Mouse (Mus musculus) forebrain, embryonic 15.5 days (tissue): ENCODE data around the gene Tekt2. TPM values are rescaled to one million over a fixed set of nuclear protein-coding genes. Genes with fewer than 3 reads are reported as not detected.

Experiments used
- ATAC-seq: fragments of 200-750 bp; cut with Nextera tagmentation; replicated peaks from 2 replicates; pipeline ENCODE4 v1.8.0; 2017; ENCODE audit warnings: mild to moderate bottlenecking, moderate TSS enrichment, moderate library complexity
- H3K27ac ChIP-seq: fragments of 300-500 bp; sonication (generic); replicated peaks from 2 replicates; pipeline ENCODE4 v1.5.1; 2015; ENCODE audit warnings: mild to moderate bottlenecking, inconsistent platforms
- H3K27me3 ChIP-seq: fragments of 300-500 bp; sonication (generic); 2 replicates; pipeline ENCODE4 v1.6.1; 2015; ENCODE audit warnings: inconsistent platforms
- H3K36me3 ChIP-seq: fragments of 300-500 bp; sonication (generic); 2 replicates; pipeline ENCODE4 v1.6.1; 2015; ENCODE audit warnings: mild to moderate bottlenecking, inconsistent platforms
- H3K4me1 ChIP-seq: fragments of 300-500 bp; sonication (generic); 2 replicates; pipeline ENCODE4 v1.6.1; 2015; ENCODE audit warnings: inconsistent platforms
- H3K4me2 ChIP-seq: fragments of 300-500 bp; sonication (generic); replicated peaks from 2 replicates; pipeline ENCODE4 v1.6.1; 2015; ENCODE audit warnings: mild to moderate bottlenecking, inconsistent platforms
- H3K4me3 ChIP-seq: fragments of 300-500 bp; sonication (generic); 2 replicates; pipeline ENCODE4 v1.5.1; 2015; ENCODE audit warnings: mild to moderate bottlenecking, inconsistent platforms
- H3K9ac ChIP-seq: fragments of 300-500 bp; sonication (generic); replicated peaks from 2 replicates; pipeline ENCODE4 v1.6.1; 2015; ENCODE audit warnings: mild to moderate bottlenecking, inconsistent platforms
- H3K9me3 ChIP-seq: fragments of 300-500 bp; sonication (generic); 2 replicates; pipeline ENCODE4 v1.6.1; 2016; ENCODE audit warnings: inconsistent platforms
- WGBS: fragments of 180-500 bp; shearing (Covaris S2); methylation state at CpG from one replicate; pipeline ENCODE4 v1.1.7; 2015; ENCODE audit warnings: mixed read lengths; 5-methylcytosine and 5-hydroxymethylcytosine counted together
- polyA plus RNA-seq: library from polyadenylated mRNA; unstranded; fragments of >200 nt; fragmentation: Nextera tagmentation; extraction: Ambion mirVana; gene quantifications from 2 replicates; pipeline ENCODE4 v1.2.1, GENCODE M21; 2015

The Tekt2 gene
- polyA plus RNA-seq, 1 experiment from 2014 or later: 16.0 TPM

DNA sequence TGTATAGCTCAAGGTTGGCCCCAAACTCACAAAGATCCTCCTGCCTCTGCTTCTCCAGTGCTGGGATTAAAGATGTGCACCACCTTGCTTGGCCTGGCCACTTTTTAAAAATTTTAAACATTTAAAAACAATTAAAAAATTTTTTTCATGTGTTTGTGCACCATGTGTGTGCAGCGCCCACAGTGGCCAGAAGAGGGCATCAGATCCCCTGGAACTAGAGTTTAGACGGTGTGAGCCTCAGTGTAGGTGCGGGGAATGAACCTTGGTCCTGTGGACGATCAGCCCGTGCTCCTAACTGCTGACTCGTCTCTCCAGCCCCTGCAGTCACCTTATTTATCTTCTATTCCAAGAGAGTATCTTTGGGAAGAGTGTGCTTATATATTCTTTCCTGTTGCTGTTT is 19.4 kb downstream of the Tekt2 start:
- Histone ChIP-seq H3K4me1 (peaks cover 9% of the 10 kb centered on the region), H3K27ac (no peak overlapping the region), H3K36me3 (no peaks in the 10 kb centered on the region), H3K4me3 (no peak overlapping the region), H3K9ac (no peak overlapping the region), H3K27me3 (peaks cover 29% of the 10 kb centered on the region), H3K4me2 (no peak overlapping the region), H3K9me3 (no peaks in the 10 kb centered on the region)
- 87% methylated on average over 6 of the region's 6 CpGs for WGBS
- no peak for ATAC-seq

GRCm38 (mm10) chr4:126305428-126305827 is 20.1 kb downstream of the Tekt2 start:
- no peaks in the 10 kb centered on the region for H3K36me3 ChIP-seq
- H3K9ac ChIP-seq: no peak overlapping the region
- 95% methylated on average over 1 of the region's 1 CpGs for WGBS
- H3K4me3 ChIP-seq: no peak overlapping the region
- H3K27me3 ChIP-seq: peaks cover 35% of the 10 kb centered on the region
- H3K4me2 ChIP-seq: no peak overlapping the region
- no peak for ATAC-seq
- H3K4me1 ChIP-seq: peaks cover 13% of the 10 kb centered on the region
- H3K9me3 ChIP-seq: no peaks in the 10 kb centered on the region
- no peak overlapping the region for H3K27ac ChIP-seq

- 48% methylated on average over 4 of the region's 4 CpGs for WGBS
- Histone ChIP-seq H3K27me3 (peaks cover 48% of the 10 kb centered on the region), H3K4me1 (peaks cover 8% of the 10 kb centered on the region)
These were observed 21.6 kb downstream of the Tekt2 start for GRCm38 (mm10) chr4:126303877-126304276.

DNA sequence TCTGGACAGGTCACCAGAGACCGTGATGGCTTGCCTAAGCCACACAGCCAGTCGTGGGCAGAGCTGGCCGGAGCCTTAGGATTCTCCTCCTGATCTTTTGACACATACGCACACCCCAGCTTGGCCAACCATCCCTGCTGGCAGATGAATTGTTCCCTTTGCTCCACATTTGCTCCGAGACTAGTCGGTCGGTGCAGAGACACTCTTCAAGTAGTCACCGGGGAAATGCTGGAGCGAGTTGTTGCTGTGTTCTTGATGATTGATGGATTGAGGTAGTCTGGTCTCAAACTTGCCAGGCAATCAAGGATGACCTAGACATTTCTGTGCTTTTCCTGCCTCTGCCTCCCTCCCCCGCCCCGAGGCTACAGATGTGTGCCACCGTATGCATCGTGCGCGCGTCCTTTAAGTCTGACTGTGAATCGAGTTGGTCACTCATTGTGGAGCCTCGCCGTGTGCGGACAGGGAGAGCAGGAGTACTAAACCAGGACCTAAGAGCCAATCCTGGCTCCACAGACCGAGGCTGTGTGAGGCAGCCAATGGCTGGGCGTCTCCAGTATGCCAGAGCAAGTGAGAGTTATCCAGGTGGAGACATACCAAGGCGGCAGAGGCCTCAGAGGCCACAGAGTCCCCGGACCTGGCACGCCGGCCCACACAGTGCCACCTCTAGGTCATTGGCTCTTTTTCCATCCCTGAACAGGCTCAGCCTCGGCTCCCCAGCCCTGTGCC is 23.7 kb downstream of the Tekt2 start:
- WGBS: 3% methylated on average over 27 of the region's 27 CpGs
- Histone ChIP-seq H3K4me3 (peak overlapping the region; percentile 14; the same call in 1 of the 2 replicates), H3K36me3 (no peaks in the 10 kb centered on the region), H3K27me3 (peaks cover 67% of the 10 kb centered on the region), H3K9me3 (no peaks in the 10 kb centered on the region), H3K9ac (no peak overlapping the region), H3K4me2 (peak overlapping the region; percentile 5; the same call in 1 of the 2 replicates), H3K27ac (no peak overlapping the region), H3K4me1 (peaks cover 13% of the 10 kb centered on the region)
- ATAC-seq: no peak

More at GRCm38 (mm10) chr4:126303877-126304276, 21.6 kb downstream of the Tekt2 start:
- no peak overlapping the region for H3K4me3 ChIP-seq
- no peaks in the 10 kb centered on the region for H3K9me3 ChIP-seq
- H3K36me3 ChIP-seq: no peaks in the 10 kb centered on the region
- ATAC-seq: no peak
- no peak overlapping the region for H3K27ac ChIP-seq
- no peak overlapping the region for H3K9ac ChIP-seq
- H3K4me2 ChIP-seq: no peak overlapping the region

DNA sequence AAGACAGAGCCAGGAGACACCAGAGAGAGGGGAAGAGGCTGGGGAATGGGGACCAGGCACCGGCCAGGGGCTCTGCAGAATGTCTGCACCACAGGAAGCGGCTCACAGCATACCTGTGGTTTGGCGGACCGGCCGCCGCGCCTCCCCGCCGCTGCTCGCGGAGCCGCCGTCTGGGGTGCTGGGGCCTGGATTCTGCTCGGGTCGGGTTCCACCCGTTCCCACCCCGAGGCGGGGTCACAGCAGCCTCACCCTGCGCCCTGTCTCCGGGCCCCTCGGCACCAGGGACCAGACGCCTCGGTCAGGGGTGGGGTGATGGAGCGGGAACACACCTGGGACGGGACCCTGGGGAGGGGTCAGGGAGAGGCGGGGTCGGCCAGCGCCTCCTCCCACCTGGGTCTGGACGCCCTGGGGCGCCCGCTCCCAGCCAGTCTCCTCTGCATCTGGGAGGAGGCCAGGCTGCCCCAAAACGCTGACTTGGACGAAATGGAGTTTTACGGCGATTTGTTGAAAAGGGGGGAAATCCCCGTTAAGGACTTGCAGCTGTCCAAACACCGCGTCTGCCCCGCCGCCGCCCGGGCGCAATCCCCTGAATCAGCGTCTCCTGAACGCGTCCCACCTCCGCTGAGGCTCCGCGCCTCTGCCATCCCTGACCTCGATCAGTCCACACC is 24.4 kb downstream of the Tekt2 start:
- Histone ChIP-seq H3K4me3 (peak overlapping the region; percentile 14), H3K4me2 (peak overlapping the region; percentile 5; the same call in 1 of the 2 replicates), H3K9me3 (no peaks in the 10 kb centered on the region), H3K36me3 (no peaks in the 10 kb centered on the region), H3K27me3 (peaks cover 73% of the 10 kb centered on the region), H3K4me1 (peaks cover 18% of the 10 kb centered on the region), H3K27ac (no peak overlapping the region), H3K9ac (no peak overlapping the region)
- no peak for ATAC-seq
- WGBS: 1% methylated on average over 50 of the region's 50 CpGs

- under 1% methylated on average over 34 of the region's 34 CpGs for WGBS
These were observed 28.8 kb downstream of the Tekt2 start for GRCm38 (mm10) chr4:126296617-126297101.

DNA sequence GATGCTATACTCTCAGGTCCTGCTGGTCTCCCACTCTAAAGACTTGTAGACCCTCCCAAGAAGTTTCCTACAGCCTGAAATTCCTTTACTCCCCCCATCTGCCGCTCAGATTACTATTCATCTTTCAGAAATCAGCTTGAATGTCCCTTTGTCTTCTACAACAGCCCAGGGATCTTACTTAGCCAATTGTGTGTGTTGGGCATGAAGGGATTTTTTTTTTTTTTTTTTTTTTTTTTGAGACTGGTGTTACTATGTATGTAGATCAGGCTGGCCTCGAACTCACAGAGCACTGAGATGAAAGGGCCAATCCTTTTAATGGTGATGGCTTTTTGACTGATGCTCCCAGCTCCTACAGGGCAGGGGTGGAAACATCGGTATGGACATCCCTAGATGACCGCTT is 29.6 kb downstream of the Tekt2 start:
- no peaks in the 10 kb centered on the region for H3K36me3 ChIP-seq
- no peak for ATAC-seq
- no peak overlapping the region for H3K9ac ChIP-seq
- peaks cover 12% of the 10 kb centered on the region for H3K4me1 ChIP-seq
- H3K4me2 ChIP-seq: no peak overlapping the region
- no peaks in the 10 kb centered on the region for H3K9me3 ChIP-seq
- no peak overlapping the region for H3K4me3 ChIP-seq
- WGBS: 35% methylated on average over 4 of the region's 4 CpGs
- no peak overlapping the region for H3K27ac ChIP-seq
- peaks cover 57% of the 10 kb centered on the region for H3K27me3 ChIP-seq

More at GRCm38 (mm10) chr4:126296617-126297101, 28.8 kb downstream of the Tekt2 start:
- Histone ChIP-seq H3K27ac (no peak overlapping the region), H3K27me3 (peaks cover 63% of the 10 kb centered on the region), H3K9ac (peak overlapping the region; percentile 39), H3K4me3 (peak overlapping the region; percentile 34), H3K4me1 (peaks cover 18% of the 10 kb centered on the region), H3K4me2 (peak overlapping the region; percentile 59), H3K9me3 (no peaks in the 10 kb centered on the region), H3K36me3 (no peaks in the 10 kb centered on the region)
- ATAC-seq: no peak

GRCm38 (mm10) chr4:126295152-126295551 is 30.3 kb downstream of the Tekt2 start:
- ATAC-seq: no peak
- no peaks in the 10 kb centered on the region for H3K36me3 ChIP-seq
- no peak overlapping the region for H3K4me2 ChIP-seq
- H3K9ac ChIP-seq: no peak overlapping the region
- WGBS: 63% methylated on average over 6 of the region's 6 CpGs
- no peak overlapping the region for H3K27ac ChIP-seq
- peaks cover 49% of the 10 kb centered on the region for H3K27me3 ChIP-seq
- H3K4me1 ChIP-seq: peaks cover 10% of the 10 kb centered on the region
- H3K9me3 ChIP-seq: no peaks in the 10 kb centered on the region
- no peak overlapping the region for H3K4me3 ChIP-seq

DNA sequence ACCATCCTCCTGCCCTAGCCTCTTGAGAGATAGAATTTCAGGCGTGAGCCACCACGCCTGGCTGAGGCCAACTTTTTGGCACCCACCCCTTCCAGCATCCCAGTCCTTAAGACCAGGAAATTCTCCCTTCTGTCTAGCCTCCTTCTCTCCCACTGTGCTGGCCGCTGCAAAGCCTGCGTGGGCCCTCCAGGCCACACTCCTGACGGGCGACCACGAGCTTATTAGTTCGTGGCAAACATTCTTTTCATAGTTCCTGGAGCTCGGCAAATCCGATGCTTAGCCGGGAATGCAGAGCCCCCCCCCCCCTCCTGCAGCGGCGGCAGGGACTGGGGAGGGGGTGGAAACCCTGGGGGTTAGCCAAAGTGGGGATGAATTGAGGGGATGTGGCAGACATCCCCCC is 34.3 kb downstream of the Tekt2 start:
- no peaks in the 10 kb centered on the region for H3K36me3 ChIP-seq
- no peak for ATAC-seq
- WGBS: 17% methylated on average over 13 of the region's 13 CpGs
- no peak overlapping the region for H3K9ac ChIP-seq
- peaks cover 6% of the 10 kb centered on the region for H3K4me1 ChIP-seq
- no peak overlapping the region for H3K27ac ChIP-seq
- H3K9me3 ChIP-seq: no peaks in the 10 kb centered on the region
- no peak overlapping the region for H3K4me3 ChIP-seq
- peaks cover 43% of the 10 kb centered on the region for H3K27me3 ChIP-seq
- H3K4me2 ChIP-seq: no peak overlapping the region

- no peaks in the 10 kb centered on the region for H3K36me3 ChIP-seq
- no peak overlapping the region for H3K27ac ChIP-seq
- no peak for ATAC-seq
- peaks cover 42% of the 10 kb centered on the region for H3K27me3 ChIP-seq
- H3K4me1 ChIP-seq: peaks cover 6% of the 10 kb centered on the region
- no peak overlapping the region for H3K4me2 ChIP-seq
- H3K4me3 ChIP-seq: no peak overlapping the region
- whole genome bisulfite sequencing: 80% methylated on average over 8 of the region's 8 CpGs
- no peak overlapping the region for H3K9ac ChIP-seq
- H3K9me3 ChIP-seq: no peaks in the 10 kb centered on the region
These were observed 35.2 kb downstream of the Tekt2 start for GRCm38 (mm10) chr4:126290314-126290713.

DNA sequence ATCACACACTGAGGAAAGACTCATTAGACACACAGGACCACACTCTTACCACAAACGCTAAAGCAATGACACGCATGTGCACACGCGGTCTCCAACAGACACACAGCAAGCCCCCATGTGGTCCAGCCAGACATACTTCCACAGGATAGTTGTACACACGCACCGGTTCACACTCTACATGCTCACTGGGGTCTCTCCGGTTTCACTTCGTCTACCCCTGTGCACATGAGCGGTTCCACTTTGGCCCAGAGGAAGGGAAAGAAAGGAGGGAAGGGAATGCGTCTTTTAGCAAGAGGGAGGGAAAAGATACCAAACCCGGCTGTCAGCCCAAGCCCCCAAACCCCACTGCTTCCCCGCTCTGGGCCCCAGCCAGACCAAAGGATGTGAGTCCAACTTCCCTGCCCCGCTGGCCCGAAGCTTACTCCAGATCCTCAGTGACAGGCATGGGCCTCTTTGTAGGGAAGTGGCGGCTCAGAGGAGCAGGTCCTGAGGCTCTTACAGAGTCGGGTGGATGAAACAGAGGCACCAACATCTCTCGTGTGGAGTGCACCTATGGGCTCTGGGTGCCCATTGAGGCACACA is 37.3 kb downstream of the Tekt2 start:
- WGBS: 42% methylated on average over 17 of the region's 17 CpGs
- H3K9ac ChIP-seq: no peak overlapping the region
- H3K4me2 ChIP-seq: no peak overlapping the region
- no peak overlapping the region for H3K27ac ChIP-seq
- H3K36me3 ChIP-seq: no peaks in the 10 kb centered on the region
- H3K9me3 ChIP-seq: no peaks in the 10 kb centered on the region
- no peak overlapping the region for H3K4me3 ChIP-seq
- ATAC-seq: no peak
- peaks cover 41% of the 10 kb centered on the region for H3K27me3 ChIP-seq
- H3K4me1 ChIP-seq: peaks cover 6% of the 10 kb centered on the region

DNA sequence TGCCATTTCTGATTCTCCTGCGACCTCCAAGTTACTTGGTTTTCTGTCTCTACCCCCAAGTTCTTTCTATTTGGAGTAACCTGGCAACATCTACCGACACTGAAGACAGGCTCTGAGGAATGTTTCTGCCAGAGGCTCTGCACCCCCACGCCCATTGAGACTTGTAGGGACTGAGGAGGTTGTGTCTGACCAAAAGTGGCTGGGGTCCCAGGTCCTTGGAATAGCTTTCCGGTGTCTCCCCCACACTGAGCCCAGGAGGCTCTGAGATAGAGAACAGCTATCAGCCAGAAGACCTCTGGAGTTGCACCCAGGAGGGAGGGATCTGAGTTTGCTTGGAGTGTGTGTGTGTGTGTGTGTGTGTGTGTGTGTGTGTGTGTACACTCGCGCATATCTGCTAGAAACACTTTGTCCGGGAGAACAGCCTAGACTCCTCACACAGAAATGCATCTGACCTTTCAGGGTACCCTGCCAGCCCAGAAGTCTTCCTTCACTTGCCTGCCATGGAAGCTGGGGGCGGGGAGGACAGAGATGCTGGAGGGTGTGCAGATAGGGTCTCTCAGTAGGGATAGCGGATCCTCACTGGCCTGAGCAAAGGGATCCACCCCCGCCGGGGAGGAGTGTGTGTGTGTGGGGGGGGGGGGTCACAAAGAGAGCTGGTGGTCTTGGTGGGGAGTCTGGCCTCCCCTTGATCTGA is 38.0 kb downstream of the Tekt2 start:
- Histone ChIP-seq H3K9ac (no peak overlapping the region), H3K36me3 (no peaks in the 10 kb centered on the region), H3K4me3 (no peak overlapping the region), H3K27me3 (peaks cover 41% of the 10 kb centered on the region), H3K9me3 (no peaks in the 10 kb centered on the region), H3K4me2 (no peak overlapping the region), H3K27ac (no peak overlapping the region), H3K4me1 (peaks cover 6% of the 10 kb centered on the region)
- WGBS: 36% methylated on average over 11 of the region's 11 CpGs
- ATAC-seq: no peak
